Mouse (Mus musculus) MEL (cell line): ENCODE measurements around the gene Gm20388. TPM values are rescaled to one million over a fixed set of nuclear protein-coding genes. Genes with fewer than 3 reads are reported as not detected.

Experiments
- DNase-seq: peaks from one replicate; pipeline ENCODE4 v3.0.0; 2011; ENCODE audit warnings: low read depth, low spot score
- H3K27ac ChIP-seq: 2 replicates; pipeline ENCODE4 v1.5.1; 2012; ENCODE audit warnings: low read depth, mild to moderate bottlenecking, control low read depth, low read length, moderate library complexity; ENCODE audit not compliant: control insufficient read depth
- H3K27me3 ChIP-seq, 2 experiments: fragments of 150-350 bp in 1 of 2; sonication (generic) in 1 of 2; 2 replicates each; pipeline ENCODE4 v1.6.1; 2012; ENCODE audit warnings: low read length in 2 of 2, mild to moderate bottlenecking in 2 of 2, improper control_type of control experiment in 1 of 2, moderate library complexity in 1 of 2; ENCODE audit not compliant: insufficient read depth in 2 of 2, control insufficient read depth in 1 of 2
- H3K36me3 ChIP-seq, 2 experiments: 2 replicates each; pipeline ENCODE4 v1.6.1; 2012 to 2014; ENCODE audit warnings: low read length in 2 of 2, improper control_type of control experiment in 1 of 2, inconsistent platforms in 1 of 2, mild to moderate bottlenecking in 1 of 2; ENCODE audit not compliant: insufficient read depth in 2 of 2, control insufficient read depth in 1 of 2
- H3K4me1 ChIP-seq, 2 experiments: fragments of 150-350 bp in 1 of 2; sonication (generic) in 1 of 2; 2 replicates each; pipeline ENCODE4 v1.6.1; 2012; ENCODE audit warnings: low read length in 2 of 2, improper control_type of control experiment in 1 of 2, mild to moderate bottlenecking in 1 of 2; ENCODE audit not compliant: insufficient read depth in 2 of 2, control insufficient read depth in 1 of 2
- H3K4me3 ChIP-seq, 2 experiments: fragments of 150-350 bp in 1 of 2; sonication (generic) in 1 of 2; 2 replicates each; pipeline ENCODE4 v1.5.1; 2012; ENCODE audit warnings: low read depth in 2 of 2, low read length in 2 of 2, mild to moderate bottlenecking in 2 of 2, moderate library complexity in 2 of 2, control low read depth in 1 of 2, improper control_type of control experiment in 1 of 2; ENCODE audit not compliant: control insufficient read depth in 1 of 2, insufficient read depth in 1 of 2
- H3K79me2 ChIP-seq: 2 replicates; pipeline ENCODE4 v1.6.1; 2012; ENCODE audit warnings: mild to moderate bottlenecking, low read length, moderate library complexity; ENCODE audit not compliant: control insufficient read depth, poor library complexity, insufficient read depth
- H3K9ac ChIP-seq: 2 replicates; pipeline ENCODE4 v1.6.1; 2012; ENCODE audit warnings: low read depth, mild to moderate bottlenecking, control low read depth, low read length, moderate library complexity; ENCODE audit not compliant: control insufficient read depth, poor library complexity, severe bottlenecking
- H3K9me3 ChIP-seq: fragments of 150-350 bp; sonication (generic); replicated peaks from 2 replicates; pipeline ENCODE4 v1.6.1; 2012; ENCODE audit warnings: mild to moderate bottlenecking, low read length, improper control_type of control experiment, moderate library complexity; ENCODE audit not compliant: insufficient read depth
- BHLHE40 ChIP-seq: IDR thresholded peaks from 2 replicates; pipeline ENCODE4 v1.6.1; 2012; ENCODE audit warnings: low read depth, mild to moderate bottlenecking, inconsistent platforms, low read length, improper control_type of control experiment, borderline replicate concordance
- CHD1 ChIP-seq: IDR thresholded peaks from 2 replicates; pipeline ENCODE4 v1.6.1; 2012; ENCODE audit warnings: low read depth, mild to moderate bottlenecking, inconsistent platforms, low read length, improper control_type of control experiment
- ELF1 ChIP-seq: IDR thresholded peaks from 2 replicates; pipeline ENCODE4 v1.6.1; 2014; ENCODE audit warnings: low read depth, mild to moderate bottlenecking, inconsistent platforms, low read length, improper control_type of control experiment, moderate library complexity
- EP300 ChIP-seq, 2 experiments: IDR thresholded peaks; 2 replicates each; pipeline ENCODE4 v1.6.1; 2011; ENCODE audit warnings: improper control_type of control experiment in 2 of 2, low read length in 2 of 2, low read depth in 1 of 2, mild to moderate bottlenecking in 1 of 2
- HCFC1 ChIP-seq: IDR thresholded peaks from 2 replicates; pipeline ENCODE4 v1.6.1; 2012; ENCODE audit warnings: low read depth, mild to moderate bottlenecking, inconsistent platforms, low read length, improper control_type of control experiment, moderate library complexity
- JUND ChIP-seq: IDR thresholded peaks from 2 replicates; pipeline ENCODE4 v1.6.1; 2011; ENCODE audit warnings: low read depth, mild to moderate bottlenecking, improper control_type of control experiment, low read length
- MAX ChIP-seq: IDR thresholded peaks from 2 replicates; pipeline ENCODE4 v1.6.1; 2011; ENCODE audit warnings: low read length, improper control_type of control experiment
- MXI1 ChIP-seq: IDR thresholded peaks from 2 replicates; pipeline ENCODE4 v1.6.1; 2011; ENCODE audit warnings: mild to moderate bottlenecking, low read depth, low read length, improper control_type of control experiment
- MYB ChIP-seq: IDR thresholded peaks from 2 replicates; pipeline ENCODE4 v1.6.1; 2011; ENCODE audit warnings: mild to moderate bottlenecking, low read depth, low read length, improper control_type of control experiment
- POLR2A ChIP-seq, 2 experiments: IDR thresholded peaks; 2 replicates each; pipeline ENCODE4 v1.6.1; 2011 to 2012; ENCODE audit warnings: low read length in 2 of 2, mild to moderate bottlenecking in 2 of 2, control low read depth in 1 of 2, improper control_type of control experiment in 1 of 2, low read depth in 1 of 2, moderate library complexity in 1 of 2; ENCODE audit not compliant: control insufficient read depth in 1 of 2, insufficient read depth in 1 of 2, poor library complexity in 1 of 2
- POLR2AphosphoS2 ChIP-seq: IDR thresholded peaks from 2 replicates; pipeline ENCODE4 v1.6.1; 2011; ENCODE audit warnings: low read length, improper control_type of control experiment
- RCOR1 ChIP-seq: IDR thresholded peaks from 2 replicates; pipeline ENCODE4 v1.6.1; 2012; ENCODE audit warnings: low read depth, mild to moderate bottlenecking, inconsistent platforms, low read length, improper control_type of control experiment
- SIN3A ChIP-seq: IDR thresholded peaks from 2 replicates; pipeline ENCODE4 v1.6.1; 2012; ENCODE audit warnings: low read length, improper control_type of control experiment, inconsistent platforms
- SMC3 ChIP-seq: IDR thresholded peaks from 2 replicates; pipeline ENCODE4 v1.6.1; 2011; ENCODE audit warnings: low read depth, low read length, improper control_type of control experiment
- TAL1 ChIP-seq: IDR thresholded peaks from 2 replicates; pipeline ENCODE4 v1.6.1; 2012; ENCODE audit warnings: mild to moderate bottlenecking, inconsistent platforms, low read length, moderate library complexity, mixed read lengths
- TCF12 ChIP-seq: IDR thresholded peaks from 2 replicates; pipeline ENCODE4 v1.6.1; 2014; ENCODE audit warnings: low read depth, mild to moderate bottlenecking, inconsistent platforms, low read length, improper control_type of control experiment, moderate library complexity
- UBTF ChIP-seq: IDR thresholded peaks from 2 replicates; pipeline ENCODE4 v1.6.1; 2012; ENCODE audit warnings: low read depth, mild to moderate bottlenecking, inconsistent platforms, low read length, improper control_type of control experiment, moderate library complexity, borderline replicate concordance; ENCODE audit not compliant: insufficient read depth
- USF1 ChIP-seq: IDR thresholded peaks from 2 replicates; pipeline ENCODE4 v1.6.1; 2014; ENCODE audit warnings: low read depth, mild to moderate bottlenecking, inconsistent platforms, low read length, improper control_type of control experiment, moderate library complexity
- ZKSCAN1 ChIP-seq: IDR thresholded peaks from 2 replicates; pipeline ENCODE4 v1.6.1; 2012; ENCODE audit warnings: low read depth, mild to moderate bottlenecking, inconsistent platforms, low read length, improper control_type of control experiment, moderate library complexity
- ZMIZ1 ChIP-seq: IDR thresholded peaks from 2 replicates; pipeline ENCODE4 v1.6.1; 2012; ENCODE audit warnings: low read depth, mild to moderate bottlenecking, inconsistent platforms, low read length, improper control_type of control experiment, moderate library complexity
- ZNF384 ChIP-seq: IDR thresholded peaks from 2 replicates; pipeline ENCODE4 v1.6.1; 2012; ENCODE audit warnings: low read depth, mild to moderate bottlenecking, inconsistent platforms, low read length, improper control_type of control experiment
- polyA plus RNA-seq, 2 experiments: library from polyadenylated mRNA; stranded (reverse) in 1 of 2; unstranded in 1 of 2; fragments of >175 nt in 1 of 2; fragments of >200 nt in 1 of 2; gene quantifications; 2 replicates each; pipeline versions ENCODE4 v1.2.1 to v1.2.4; 2012; ENCODE audit warnings: low replicate concordance in 2 of 2, low read depth in 1 of 2; ENCODE audit not compliant: insufficient read length in 2 of 2, insufficient read depth in 1 of 2, missing spikeins in 1 of 2
- total RNA-seq: library from RNA; depleted of rRNA; stranded (reverse); fragments of 300-350 nt; gene quantifications from 2 replicates; pipeline ENCODE4 v1.2.3, GENCODE M21; 2012

Gene Gm20388
- total and polyA plus RNA-seq, 3 experiments: 11.1 to 17.8 TPM; not detected in 1

DNA sequence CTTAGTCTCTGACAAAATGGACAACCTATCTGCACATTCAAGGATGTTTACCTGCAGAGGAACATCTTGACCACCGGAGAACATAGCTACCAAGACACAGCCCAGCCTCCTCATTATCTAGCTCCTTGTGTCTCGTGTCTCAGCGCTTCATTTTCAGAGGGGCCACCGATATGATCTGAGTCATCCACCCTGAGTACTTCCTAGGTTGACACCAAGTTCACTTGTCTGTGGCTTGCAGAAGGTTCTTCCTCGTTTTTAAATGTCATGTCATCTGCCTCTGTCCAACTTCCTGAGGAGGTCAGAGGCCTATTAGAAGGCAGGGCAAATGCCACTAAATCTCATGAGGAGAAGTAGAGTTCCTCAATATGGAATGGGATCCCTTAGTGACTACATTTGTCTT, 201.9 kb downstream of the Gm20388 start (continued):
- TF ChIP-seq TAL1 (0 out of 2 replicates have a peak, but pooled peaks have one; percentile 7), ELF1 (peak; percentile 64), TCF12 (peak; percentile 44; the same call in 1 of the 2 replicates), ZNF384 (no peak), JUND (0 out of 2 replicates have a peak, but pooled peaks have one; percentile 47), HCFC1 (peak; percentile 62), POLR2A (IDR thresholded peaks at IDR 0.05; ENCODE audit: control insufficient read depth in 1 of 2, insufficient read depth in 1 of 2, low read depth in 1 of 2, low read length in 2 of 2, poor library complexity in 1 of 2) (0 out of 4 replicates have a peak, but pooled peaks of 1 of the 2 experiments have one; percentile 24), USF1 (0 out of 2 replicates have a peak, but pooled peaks have one; percentile 19), BHLHE40 (peak; percentile 76)

GRCm38 (mm10) chr8:120113306-120113705, 202.7 kb downstream of the Gm20388 start:
- Histone ChIP-seq H3K9ac (peak overlapping the region; percentile 87), H3K36me3 (peaks cover 0 to 11% of the 10 kb centered on the region in 2 experiments; a peak in 2 of 4 replicates), H3K79me2 (no peaks in the 10 kb centered on the region; the same call in 1 of the 2 replicates)
- no peak for DNase-seq
- TF ChIP-seq ZNF384 (no peak), POLR2AphosphoS2 (no peak), MXI1 (no peak), SMC3 (no peak), SIN3A (no peak), CHD1 (no peak), MYB (no peak), ZKSCAN1 (no peak), MAX (no peak), UBTF (0 out of 2 replicates have a peak, but pooled peaks have one; percentile 19), ZMIZ1 (0 out of 2 replicates have a peak, but pooled peaks have one; percentile 8), RCOR1 (0 out of 2 replicates have a peak, but pooled peaks have one; percentile 21), ELF1 (no peak), EP300 (IDR thresholded peaks at IDR 0.05; ENCODE audit: low read depth in 1 of 2, low read length in 2 of 2) (peak in 1 of 2 experiments; percentile 9; a peak in 1 of 4 replicates), HCFC1 (no peak), TCF12 (no peak)
- TF ChIP-seq, all 39 proteins: peak for 4
- Histone ChIP-seq H3K27ac (peak overlapping the region; percentile 90), H3K9me3 (no peaks in the 10 kb centered on the region), H3K27me3 (no peaks in the 10 kb centered on the region), H3K4me3 (peak overlapping the region; percentile 67 to 76), H3K4me1 (peaks cover 9 to 24% of the 10 kb centered on the region in 2 experiments)
